Mouse (Mus musculus): ENCODE data around the gene Tubb4b. TPM values are rescaled to one million over a fixed set of nuclear protein-coding genes. Genes with fewer than 3 reads are reported as not detected.
"Not testable (repeated sequence)": the region's sequence is repeated elsewhere in the genome, so short reads cannot be mapped to it uniquely, and the experiment has no call there.

Gene Tubb4b
- polyA plus RNA-seq, 1 experiment from 2014 or later = 319 TPM

- not testable (repeated sequence) for DNase-seq; H3K9me3 ChIP-seq (ENCODE audit: control insufficient read depth, low read length); H3K36me3 ChIP-seq (ENCODE audit: control insufficient read depth, insufficient read depth, low read length); H3K27me3 ChIP-seq (ENCODE audit: control insufficient read depth, insufficient read depth, low read length); ATAC-seq (ENCODE audit: low FRiP score, low TSS enrichment); H3K27ac ChIP-seq (replicated peaks; ENCODE audit: low read depth, low read length)
- H3K4me2 ChIP-seq (ENCODE audit: low read length) = peak overlapping the region; percentile 98
- H3K4me1 ChIP-seq (ENCODE audit: control insufficient read depth, insufficient read depth, low read length) = peaks cover 13% of the 10 kb centered on the region
- H3K4me3 ChIP-seq (replicated peaks; ENCODE audit: low read depth, low read length) = peak overlapping the region; percentile 92
- H3K9ac ChIP-seq (replicated peaks; ENCODE audit: low read length) = peak overlapping the region; percentile 84; the same call in 1 of the 2 replicates
- 68% methylated on average over 10 of the region's 12 CpGs for WGBS
Measured at GRCm38 (mm10) chr2:25256443-25257109, 32.1 kb upstream of the Tubb4b start.

DNA sequence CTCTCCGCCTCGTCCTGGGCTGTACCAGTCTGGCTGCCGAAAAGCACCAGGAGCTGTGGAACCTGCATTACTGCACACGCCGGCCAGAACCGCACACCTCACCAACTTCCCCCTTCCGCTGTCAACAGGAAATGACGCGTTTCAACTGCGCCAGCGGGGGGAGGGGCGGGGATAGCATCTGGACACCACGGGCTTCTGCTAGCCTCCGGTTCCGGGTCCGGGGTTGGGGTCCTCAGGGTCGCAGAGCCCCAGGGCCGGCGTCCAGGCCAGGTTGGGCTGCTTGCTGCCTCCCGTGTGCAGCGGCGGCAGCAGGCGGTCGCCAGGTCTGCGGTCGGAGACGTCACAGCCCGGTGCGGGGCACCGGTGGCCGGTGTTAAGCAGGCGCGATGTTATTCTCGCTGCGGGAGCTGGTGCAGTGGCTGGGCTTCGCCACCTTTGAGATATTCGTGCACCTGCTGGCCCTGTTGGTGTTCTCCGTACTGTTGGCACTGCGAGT lies 30.8 kb upstream of the Tubb4b start, which contains the start of gene Tmem203:
Gene Tmem203 (plus strand): TSS at position 156 of the 496 bp plus-strand sequence.
- peak; percentile 96 for DNase-seq
- Histone ChIP-seq H3K9me3 (ENCODE audit: control insufficient read depth, low read length) (no peaks in the 10 kb centered on the region), H3K4me2 (ENCODE audit: low read length) (peak within 1 kb of the TSS; percentile 98), H3K4me3 (replicated peaks; ENCODE audit: low read depth, low read length) (peak within 1 kb of the TSS; percentile 92), H3K27me3 (ENCODE audit: control insufficient read depth, insufficient read depth, low read length) (no peaks in the 10 kb centered on the region), H3K4me1 (ENCODE audit: control insufficient read depth, insufficient read depth, low read length) (peaks cover 13% of the 10 kb centered on the region), H3K36me3 (ENCODE audit: control insufficient read depth, insufficient read depth, low read length) (peaks cover 22% of the 10 kb centered on the region), H3K27ac (replicated peaks; ENCODE audit: low read depth, low read length) (peak within 1 kb of the TSS; percentile 80), H3K9ac (replicated peaks; ENCODE audit: low read length) (peak within 1 kb of the TSS; percentile 84)
- under 1% methylated on average over 38 of the region's 39 CpGs for WGBS
- peak; percentile 93 for ATAC-seq (ENCODE audit: low FRiP score, low TSS enrichment)

- ATAC-seq (ENCODE audit: low FRiP score, low TSS enrichment) (no peak), DNase-seq (no peak)
- no peak overlapping the region for H3K9ac ChIP-seq (replicated peaks; ENCODE audit: low read length)
- peaks cover 13% of the 10 kb centered on the region for H3K4me1 ChIP-seq (ENCODE audit: control insufficient read depth, insufficient read depth, low read length)
- no peak overlapping the region for H3K4me3 ChIP-seq (replicated peaks; ENCODE audit: low read depth, low read length)
- peaks cover 48% of the 10 kb centered on the region for H3K36me3 ChIP-seq (ENCODE audit: control insufficient read depth, insufficient read depth, low read length)
- 92% methylated on average over 1 of the region's 1 CpGs for WGBS
- no peak overlapping the region for H3K27ac ChIP-seq (replicated peaks; ENCODE audit: low read depth, low read length)
- no peaks in the 10 kb centered on the region for H3K9me3 ChIP-seq (ENCODE audit: control insufficient read depth, low read length)
- H3K27me3 ChIP-seq (ENCODE audit: control insufficient read depth, insufficient read depth, low read length) = no peaks in the 10 kb centered on the region
- no peak overlapping the region for H3K4me2 ChIP-seq (ENCODE audit: low read length)
Measured at GRCm38 (mm10) chr2:25252331-25252730, 27.8 kb upstream of the Tubb4b start.

GRCm38 (mm10) chr2:25246183-25247072 lies 21.9 kb upstream of the Tubb4b start, which contains the start of gene AL732309.1:
AL732309.1 (minus strand) TSS chr2:25246863.
- 93% methylated on average over 10 of the region's 10 CpGs for WGBS

DNA sequence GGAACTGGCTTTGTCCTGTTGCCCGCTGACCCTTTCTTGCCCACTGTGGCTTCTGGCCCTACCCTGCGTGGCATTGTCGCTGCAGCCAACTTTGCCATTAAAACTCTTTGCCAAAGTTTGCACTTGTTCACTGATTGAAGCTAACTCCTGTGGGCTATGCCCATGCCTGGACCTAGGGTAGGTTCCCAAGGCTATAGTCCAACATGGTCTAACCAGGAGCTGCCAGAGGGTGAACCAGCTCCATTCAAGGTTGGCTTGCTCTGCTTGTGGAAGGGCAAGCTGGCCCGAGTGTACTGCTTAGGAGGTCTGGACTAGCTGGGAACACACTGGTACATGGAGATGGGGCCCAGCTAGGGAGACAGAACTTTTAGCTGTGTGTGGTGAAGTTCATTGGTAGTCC lies 19.6 kb upstream of the Tubb4b start:
- no peaks in the 10 kb centered on the region for H3K27me3 ChIP-seq (ENCODE audit: control insufficient read depth, insufficient read depth, low read length)
- no peaks in the 10 kb centered on the region for H3K9me3 ChIP-seq (ENCODE audit: control insufficient read depth, low read length)
- no peak overlapping the region for H3K4me3 ChIP-seq (replicated peaks; ENCODE audit: low read depth, low read length)
- H3K27ac ChIP-seq (replicated peaks; ENCODE audit: low read depth, low read length) = no peak overlapping the region
- peaks cover 19% of the 10 kb centered on the region for H3K4me1 ChIP-seq (ENCODE audit: control insufficient read depth, insufficient read depth, low read length)
- H3K9ac ChIP-seq (replicated peaks; ENCODE audit: low read length) = no peak overlapping the region
- no peak overlapping the region for H3K4me2 ChIP-seq (ENCODE audit: low read length)
- 92% methylated on average over 4 of the region's 4 CpGs for WGBS
- ATAC-seq (ENCODE audit: low FRiP score, low TSS enrichment) = no peak
- no peak for DNase-seq
- peaks cover 46% of the 10 kb centered on the region for H3K36me3 ChIP-seq (ENCODE audit: control insufficient read depth, insufficient read depth, low read length)

More at GRCm38 (mm10) chr2:25246183-25247072, 21.9 kb upstream of the Tubb4b start, which contains the start of gene AL732309.1:
- Histone ChIP-seq H3K27me3 (ENCODE audit: control insufficient read depth, insufficient read depth, low read length) (no peaks in the 10 kb centered on the region), H3K4me1 (ENCODE audit: control insufficient read depth, insufficient read depth, low read length) (peaks cover 14% of the 10 kb centered on the region), H3K9ac (replicated peaks; ENCODE audit: low read length) (no peak within 1 kb of the TSS), H3K4me3 (replicated peaks; ENCODE audit: low read depth, low read length) (no peak within 1 kb of the TSS), H3K27ac (replicated peaks; ENCODE audit: low read depth, low read length) (no peak within 1 kb of the TSS), H3K36me3 (ENCODE audit: control insufficient read depth, insufficient read depth, low read length) (peaks cover 66% of the 10 kb centered on the region), H3K4me2 (ENCODE audit: low read length) (no peak within 1 kb of the TSS), H3K9me3 (ENCODE audit: control insufficient read depth, low read length) (no peaks in the 10 kb centered on the region)
- ATAC-seq (ENCODE audit: low FRiP score, low TSS enrichment) (no peak), DNase-seq (no peak)

GRCm38 (mm10) chr2:25243342-25243741 lies 18.8 kb upstream of the Tubb4b start:
- Histone ChIP-seq H3K36me3 (ENCODE audit: control insufficient read depth, insufficient read depth, low read length) (peaks cover 39% of the 10 kb centered on the region), H3K4me2 (ENCODE audit: low read length) (peak overlapping the region; percentile 82), H3K4me1 (ENCODE audit: control insufficient read depth, insufficient read depth, low read length) (peaks cover 19% of the 10 kb centered on the region), H3K4me3 (replicated peaks; ENCODE audit: low read depth, low read length) (peak overlapping the region; percentile 69), H3K9ac (replicated peaks; ENCODE audit: low read length) (peak overlapping the region; percentile 81), H3K27ac (replicated peaks; ENCODE audit: low read depth, low read length) (no peak overlapping the region), H3K9me3 (ENCODE audit: control insufficient read depth, low read length) (no peaks in the 10 kb centered on the region), H3K27me3 (ENCODE audit: control insufficient read depth, insufficient read depth, low read length) (no peaks in the 10 kb centered on the region)
- WGBS = 79% methylated on average over 8 of the region's 8 CpGs
- ATAC-seq (ENCODE audit: low FRiP score, low TSS enrichment) (no peak), DNase-seq (no peak)

GRCm38 (mm10) chr2:25242101-25242506 lies 17.6 kb upstream of the Tubb4b start, which contains the start of the genes Rnf208 and Cysrt1:
Rnf208 (plus strand) TSS chr2:25242255.
Cysrt1 (minus strand) TSS chr2:25242452.
- Histone ChIP-seq H3K27ac (replicated peaks; ENCODE audit: low read depth, low read length) (peak within 1 kb of the TSS; percentile 74), H3K27me3 (ENCODE audit: control insufficient read depth, insufficient read depth, low read length) (no peaks in the 10 kb centered on the region), H3K4me2 (ENCODE audit: low read length) (peak within 1 kb of the TSS; percentile 82), H3K4me3 (replicated peaks; ENCODE audit: low read depth, low read length) (peak within 1 kb of the TSS; percentile 69), H3K9ac (replicated peaks; ENCODE audit: low read length) (peak within 1 kb of the TSS; percentile 81), H3K36me3 (ENCODE audit: control insufficient read depth, insufficient read depth, low read length) (peaks cover 26% of the 10 kb centered on the region), H3K4me1 (ENCODE audit: control insufficient read depth, insufficient read depth, low read length) (peaks cover 19% of the 10 kb centered on the region), H3K9me3 (ENCODE audit: control insufficient read depth, low read length) (no peaks in the 10 kb centered on the region)
- DNase-seq (peak; percentile 81), ATAC-seq (ENCODE audit: low FRiP score, low TSS enrichment) (peak; percentile 62)
- 0% methylated on average over 57 of the region's 59 CpGs for WGBS

DNA sequence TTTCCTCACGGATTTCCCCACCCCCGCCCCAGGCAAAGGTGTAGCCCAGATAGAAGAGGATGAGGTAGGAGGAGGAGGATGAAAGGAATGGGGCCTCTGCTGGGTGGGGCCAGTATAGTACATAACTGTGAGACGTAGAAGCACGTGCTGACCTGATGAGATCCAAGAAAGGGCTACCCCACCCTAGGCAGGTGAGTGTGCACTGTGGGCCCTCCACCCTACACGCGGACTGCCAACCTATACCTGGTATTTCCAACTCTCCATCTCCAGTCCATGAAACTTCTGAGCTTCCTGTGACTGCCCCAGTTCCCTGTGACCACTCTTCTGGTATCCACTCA lies 16.9 kb upstream of the Tubb4b start:
- H3K36me3 ChIP-seq (ENCODE audit: control insufficient read depth, insufficient read depth, low read length) = peaks cover 20% of the 10 kb centered on the region
- peak overlapping the region; percentile 69 for H3K4me3 ChIP-seq (replicated peaks; ENCODE audit: low read depth, low read length)
- peak overlapping the region; percentile 60 for H3K27ac ChIP-seq (replicated peaks; ENCODE audit: low read depth, low read length)
- peaks cover 19% of the 10 kb centered on the region for H3K4me1 ChIP-seq (ENCODE audit: control insufficient read depth, insufficient read depth, low read length)
- H3K9ac ChIP-seq (replicated peaks; ENCODE audit: low read length) = peak overlapping the region; percentile 81
- H3K4me2 ChIP-seq (ENCODE audit: low read length) = peak overlapping the region; percentile 82
- WGBS = 15% methylated on average over 6 of the region's 6 CpGs
- H3K27me3 ChIP-seq (ENCODE audit: control insufficient read depth, insufficient read depth, low read length) = no peaks in the 10 kb centered on the region
- no peaks in the 10 kb centered on the region for H3K9me3 ChIP-seq (ENCODE audit: control insufficient read depth, low read length)
- DNase-seq (no peak), ATAC-seq (ENCODE audit: low FRiP score, low TSS enrichment) (peak; percentile 21; the same call in 1 of the 2 replicates)
